Mouse (Mus musculus) ES-E14 (cell line): ENCODE data around the gene Tmem274. TPM values are rescaled to one million over a fixed set of nuclear protein-coding genes. Genes with fewer than 3 reads are reported as not detected.

Source experiments
- DNase-seq: peaks from one replicate; pipeline ENCODE4 v3.0.0-alpha.2; 2013; ENCODE audit warnings: low read depth, low spot score
- H3K27ac ChIP-seq: 2 replicates; pipeline ENCODE4 v1.5.1; 2012; ENCODE audit warnings: low read depth, mild to moderate bottlenecking, low read length, moderate library complexity, mixed read lengths; ENCODE audit not compliant: poor library complexity, insufficient read depth, severe bottlenecking
- H3K36me3 ChIP-seq: 2 replicates; pipeline ENCODE4 v1.6.1; 2012; ENCODE audit warnings: mild to moderate bottlenecking, low read length, moderate library complexity, mixed read lengths; ENCODE audit not compliant: control insufficient read depth, poor library complexity, insufficient read depth, severe bottlenecking
- H3K4me1 ChIP-seq, 2 experiments: fragments of 150-350 bp in 1 of 2; sonication (generic) in 1 of 2; 2 replicates each; pipeline ENCODE4 v1.6.1; 2012; ENCODE audit warnings: low read length in 2 of 2, mild to moderate bottlenecking in 1 of 2, mixed read lengths in 1 of 2; ENCODE audit not compliant: control insufficient read depth in 2 of 2, insufficient read depth in 2 of 2, poor library complexity in 1 of 2
- H3K4me3 ChIP-seq, 2 experiments: fragments of 150-350 bp in 1 of 2; sonication (generic) in 1 of 2; 2 replicates each; pipeline ENCODE4 v1.5.1; 2012; ENCODE audit warnings: low read length in 2 of 2, low read depth in 1 of 2, mild to moderate bottlenecking in 1 of 2, mixed read lengths in 1 of 2; ENCODE audit not compliant: insufficient read depth in 1 of 2, poor library complexity in 1 of 2, severe bottlenecking in 1 of 2
- H3K9ac ChIP-seq: 2 replicates; pipeline ENCODE4 v1.6.1; 2012; ENCODE audit warnings: low read depth, mild to moderate bottlenecking, low read length, mixed read lengths; ENCODE audit not compliant: poor library complexity, insufficient read depth, severe bottlenecking
- H3K9me3 ChIP-seq: fragments of 150-350 bp; sonication (generic); 2 replicates; pipeline ENCODE4 v1.6.1; 2012; ENCODE audit warnings: low read depth, mild to moderate bottlenecking, low read length; ENCODE audit not compliant: control insufficient read depth, insufficient read depth
- CHD2 ChIP-seq: IDR thresholded peaks from 2 replicates; pipeline ENCODE4 v1.6.1; 2014; ENCODE audit warnings: mild to moderate bottlenecking, low read depth, low read length, inconsistent platforms
- HCFC1 ChIP-seq: IDR thresholded peaks from 2 replicates; pipeline ENCODE4 v1.6.1; 2012; ENCODE audit warnings: low read length, inconsistent platforms, borderline replicate concordance; ENCODE audit not compliant: insufficient read depth
- MAFK ChIP-seq: IDR thresholded peaks from 2 replicates; pipeline ENCODE4 v1.6.1; 2014; ENCODE audit warnings: mild to moderate bottlenecking, low read depth, low read length, inconsistent platforms; ENCODE audit not compliant: insufficient read depth
- ZC3H11A ChIP-seq: IDR thresholded peaks from 2 replicates; pipeline ENCODE4 v1.6.1; 2012; ENCODE audit warnings: low read depth, mild to moderate bottlenecking, inconsistent platforms, low read length, borderline replicate concordance
- ZNF384 ChIP-seq: IDR thresholded peaks from 2 replicates; pipeline ENCODE4 v1.6.1; 2012; ENCODE audit warnings: low read depth, low read length, inconsistent platforms
- in situ Hi-C, 2 experiments: fragments of 600-800 bp; cut with MboI; formaldehyde crosslinking; loops; one replicate each; pipeline ENCODE4 v1.15.1; 2025; ENCODE audit warnings: low sequenced_read_pairs in 2 of 2, inconsistent platforms in 1 of 2; ENCODE audit not compliant: unreplicated experiment in 2 of 2
- total RNA-seq: library from RNA; depleted of rRNA; stranded (reverse); fragments of 300-350 nt; gene quantifications from 2 replicates; pipeline ENCODE4 v1.2.3, GENCODE M21; 2012

Gene Tmem274
- total RNA-seq, 1 experiment, result not detected

DNA sequence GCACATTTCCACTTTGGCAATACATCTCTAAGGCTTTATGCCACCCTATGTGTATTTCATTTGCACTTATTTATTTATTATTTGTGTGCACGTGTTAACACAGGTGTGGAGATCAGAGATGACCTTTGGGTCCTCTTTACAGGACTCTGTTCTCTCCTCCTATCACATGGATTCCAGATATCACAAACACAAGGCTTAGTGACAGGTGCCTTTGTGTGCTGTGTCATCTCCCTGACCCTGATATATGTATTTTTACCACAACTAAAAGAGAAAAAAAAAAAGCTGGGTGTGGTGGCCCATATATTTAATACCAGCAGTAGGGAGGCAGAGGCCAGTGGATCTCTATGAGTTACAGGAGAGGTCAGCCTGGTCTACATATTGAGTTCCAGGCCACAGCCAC, 32.7 kb upstream of the Tmem274 start:
- Histone ChIP-seq H3K4me1 (peaks cover 2 to 8% of the 10 kb centered on the region in 2 experiments; a peak in 3 of 4 replicates), H3K9ac (no peak overlapping the region), H3K4me3 (no peak overlapping the region), H3K27ac (no peak overlapping the region; the same call in 1 of the 2 replicates), H3K36me3 (no peaks in the 10 kb centered on the region), H3K9me3 (no peaks in the 10 kb centered on the region)
- in situ Hi-C loops, result no loop called here
- DNase-seq, result no peak
- TF ChIP-seq HCFC1, result no peak
- TF ChIP-seq MAFK, result no peak
- TF ChIP-seq ZNF384, result no peak
- TF ChIP-seq ZC3H11A, result no peak
- TF ChIP-seq CHD2, result no peak

DNA sequence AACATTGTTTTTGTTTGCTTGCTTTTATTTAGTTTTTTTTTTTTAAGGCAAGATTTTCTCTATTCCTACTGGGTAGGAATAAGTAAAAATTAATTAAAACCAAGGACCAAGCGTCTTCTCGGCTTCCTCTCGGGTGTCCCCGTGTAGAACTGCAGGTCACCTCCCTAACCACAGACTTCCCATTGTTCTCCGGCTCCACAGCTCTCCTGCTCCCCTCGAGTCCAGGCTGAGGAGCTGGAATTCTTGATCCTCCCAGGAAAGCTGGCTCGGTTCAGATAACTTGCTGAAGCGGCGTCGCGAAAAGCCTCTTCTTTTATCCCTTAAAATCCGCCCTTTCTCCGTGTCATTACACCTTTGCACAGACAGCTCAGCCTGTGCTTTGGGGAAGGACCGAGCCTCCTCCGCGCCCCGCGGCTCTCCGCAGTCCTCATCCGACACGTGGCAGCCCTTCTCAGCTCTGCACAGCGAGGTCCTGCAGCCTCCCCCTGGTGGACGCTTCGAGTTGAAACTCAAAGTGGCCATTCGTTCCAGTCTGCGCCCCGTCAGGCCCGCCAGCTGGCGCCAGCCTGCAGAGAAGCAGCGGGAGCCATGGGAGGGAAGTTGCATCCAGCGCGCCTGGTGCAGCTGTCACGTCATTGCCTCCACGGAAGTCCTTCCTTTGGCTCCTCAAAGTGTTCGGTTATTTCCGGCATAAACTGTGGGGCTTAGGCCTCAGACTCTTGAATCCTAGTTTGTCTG, 32.0 kb upstream of the Tmem274 start:
- H3K9me3 ChIP-seq, result no peaks in the 10 kb centered on the region
- peaks cover 2 to 8% of the 10 kb centered on the region in 2 experiments; a peak in 3 of 4 replicates for H3K4me1 ChIP-seq
- DNase-seq, result peak; percentile 79
- no peak for TF ChIP-seq MAFK
- no peak for TF ChIP-seq ZNF384
- no peak for TF ChIP-seq CHD2
- no peak for TF ChIP-seq HCFC1
- no peak for TF ChIP-seq ZC3H11A
- in situ Hi-C loops, result no loop called here
- H3K9ac ChIP-seq, result peak overlapping the region; percentile 64
- peak overlapping the region; percentile 84 for H3K27ac ChIP-seq
- no peaks in the 10 kb centered on the region for H3K36me3 ChIP-seq
- peak overlapping the region; percentile 46 to 49 for H3K4me3 ChIP-seq

- Histone ChIP-seq H3K9me3 (no peaks in the 10 kb centered on the region), H3K27ac (peak overlapping the region; percentile 84), H3K9ac (peak overlapping the region; percentile 6; the same call in 1 of the 2 replicates), H3K4me1 (peaks cover 3 to 8% of the 10 kb centered on the region in 2 experiments; a peak in 3 of 4 replicates), H3K4me3 (peak overlapping the region; percentile 46 to 49; a peak in 2 of 4 replicates), H3K36me3 (no peaks in the 10 kb centered on the region)
- peak; percentile 73 for DNase-seq
- in situ Hi-C loops, result no loop called here
- TF ChIP-seq HCFC1, result 0 out of 2 replicates have a peak, but pooled peaks have one; percentile 50
- TF ChIP-seq ZNF384, result no peak
- TF ChIP-seq CHD2, result no peak
Measured at GRCm38 (mm10) chr4:149445868-149446267, 31.3 kb upstream of the Tmem274 start.

- H3K9ac ChIP-seq, result peak overlapping the region; percentile 6; the same call in 1 of the 2 replicates
- no peaks in the 10 kb centered on the region for H3K9me3 ChIP-seq
- no peak for DNase-seq
- peak overlapping the region; percentile 84 for H3K27ac ChIP-seq
- H3K4me3 ChIP-seq, result peak overlapping the region in 1 of 2 experiments; percentile 49; a peak in 1 of 4 replicates
- no peak for TF ChIP-seq ZC3H11A
- no peak for TF ChIP-seq MAFK
- no peak for TF ChIP-seq CHD2
- TF ChIP-seq ZNF384, result no peak
- TF ChIP-seq HCFC1, result no peak
- in situ Hi-C loops, result no loop called here
- peaks cover 3 to 8% of the 10 kb centered on the region in 2 experiments; a peak in 3 of 4 replicates for H3K4me1 ChIP-seq
- no peaks in the 10 kb centered on the region for H3K36me3 ChIP-seq
Measured at GRCm38 (mm10) chr4:149446309-149446708, 30.9 kb upstream of the Tmem274 start.
